Mouse (Mus musculus) myocyte (in vitro differentiated cells): Measurements from ENCODE around the gene Larp4. TPM values are rescaled to one million over a fixed set of nuclear protein-coding genes. Genes with fewer than 3 reads are reported as not detected.

Experiments used
- H3K27me3 ChIP-seq: one replicate; pipeline ENCODE4 v1.6.1; 2011; ENCODE audit not compliant: control insufficient read depth, insufficient read depth, insufficient read length
- H3K36me3 ChIP-seq: one replicate; pipeline ENCODE4 v1.6.1; 2011; ENCODE audit not compliant: control insufficient read depth, insufficient read depth
- H3K4me2 ChIP-seq: one replicate; pipeline ENCODE4 v1.6.1; 2011; ENCODE audit warnings: low read depth, control low read depth
- H3K4me3 ChIP-seq: one replicate; pipeline ENCODE4 v1.5.1; 2011; ENCODE audit warnings: mild to moderate bottlenecking, control low read depth, moderate library complexity
- H3K79me2 ChIP-seq: one replicate; pipeline ENCODE4 v1.6.1; 2011; ENCODE audit not compliant: control insufficient read depth, insufficient read depth
- H3ac ChIP-seq: one replicate; pipeline ENCODE4 v1.6.1; 2011; ENCODE audit not compliant: control insufficient read depth, insufficient read length
- CEBPB ChIP-seq: IDR thresholded peaks from 2 replicates; pipeline ENCODE4 v1.6.1; 2011; ENCODE audit warnings: mild to moderate bottlenecking, moderate library complexity; ENCODE audit not compliant: poor library complexity, insufficient read depth, severe bottlenecking
- E2F4 ChIP-seq: IDR thresholded peaks from one replicate; pipeline ENCODE4 v1.6.1; 2011; ENCODE audit warnings: mild to moderate bottlenecking, control low read depth, moderate library complexity; ENCODE audit not compliant: insufficient read depth
- MAX ChIP-seq: IDR thresholded peaks from one replicate; pipeline ENCODE4 v1.6.1; 2011; ENCODE audit warnings: low read depth, mild to moderate bottlenecking, control low read depth
- MYOD1 ChIP-seq, 3 experiments: IDR thresholded peaks; one replicate each; pipeline ENCODE4 v1.6.1; 2011; ENCODE audit warnings: control low read depth in 2 of 3, low read depth in 2 of 3, mild to moderate bottlenecking in 2 of 3, moderate library complexity in 1 of 3; ENCODE audit not compliant: insufficient read length in 2 of 3, control insufficient read depth in 1 of 3
- MYOG ChIP-seq, 3 experiments: IDR thresholded peaks; one replicate each; pipeline ENCODE4 v1.6.1; 2011; ENCODE audit warnings: control low read depth in 2 of 3, low read depth in 2 of 3, mild to moderate bottlenecking in 2 of 3; ENCODE audit not compliant: insufficient read length in 2 of 3, control insufficient read depth in 1 of 3, insufficient read depth in 1 of 3
- POLR2A ChIP-seq: IDR thresholded peaks from one replicate; pipeline ENCODE4 v1.6.1; 2011; ENCODE audit warnings: low read depth, mild to moderate bottlenecking, control low read depth, moderate library complexity; ENCODE audit not compliant: insufficient read length
- POLR2AphosphoS2 ChIP-seq: IDR thresholded peaks from one replicate; pipeline ENCODE4 v1.6.1; 2011; ENCODE audit warnings: low read depth, control low read depth; ENCODE audit not compliant: insufficient read length
- REST ChIP-seq: IDR thresholded peaks from one replicate; pipeline ENCODE4 v1.6.1; 2011; ENCODE audit warnings: mild to moderate bottlenecking, control low read depth, moderate library complexity; ENCODE audit not compliant: insufficient read depth, insufficient read length
- SRF ChIP-seq: IDR thresholded peaks from one replicate; pipeline ENCODE4 v1.6.1; 2011; ENCODE audit warnings: low read depth; ENCODE audit not compliant: control insufficient read depth, insufficient read length
- TCF12 ChIP-seq: IDR thresholded peaks from one replicate; pipeline ENCODE4 v1.6.1; 2011; ENCODE audit warnings: mild to moderate bottlenecking, control low read depth; ENCODE audit not compliant: poor library complexity, insufficient read depth, severe bottlenecking
- TCF3 ChIP-seq: IDR thresholded peaks from one replicate; pipeline ENCODE4 v1.6.1; 2011; ENCODE audit warnings: low read depth, control low read depth; ENCODE audit not compliant: insufficient read length
- USF1 ChIP-seq: IDR thresholded peaks from one replicate; pipeline ENCODE4 v1.6.1; 2011; ENCODE audit warnings: low read depth, mild to moderate bottlenecking, control low read depth, moderate library complexity
- polyA plus RNA-seq: library from polyadenylated mRNA; unstranded; fragments of >200 nt; fragmentation: generic; extraction: Trizol; gene quantifications from one replicate; pipeline ENCODE4 v1.2.1, GENCODE M21; 2012; ENCODE audit warnings: missing spikeins

The Larp4 gene
- polyA plus RNA-seq, 1 experiment: 15.9 TPM

DNA sequence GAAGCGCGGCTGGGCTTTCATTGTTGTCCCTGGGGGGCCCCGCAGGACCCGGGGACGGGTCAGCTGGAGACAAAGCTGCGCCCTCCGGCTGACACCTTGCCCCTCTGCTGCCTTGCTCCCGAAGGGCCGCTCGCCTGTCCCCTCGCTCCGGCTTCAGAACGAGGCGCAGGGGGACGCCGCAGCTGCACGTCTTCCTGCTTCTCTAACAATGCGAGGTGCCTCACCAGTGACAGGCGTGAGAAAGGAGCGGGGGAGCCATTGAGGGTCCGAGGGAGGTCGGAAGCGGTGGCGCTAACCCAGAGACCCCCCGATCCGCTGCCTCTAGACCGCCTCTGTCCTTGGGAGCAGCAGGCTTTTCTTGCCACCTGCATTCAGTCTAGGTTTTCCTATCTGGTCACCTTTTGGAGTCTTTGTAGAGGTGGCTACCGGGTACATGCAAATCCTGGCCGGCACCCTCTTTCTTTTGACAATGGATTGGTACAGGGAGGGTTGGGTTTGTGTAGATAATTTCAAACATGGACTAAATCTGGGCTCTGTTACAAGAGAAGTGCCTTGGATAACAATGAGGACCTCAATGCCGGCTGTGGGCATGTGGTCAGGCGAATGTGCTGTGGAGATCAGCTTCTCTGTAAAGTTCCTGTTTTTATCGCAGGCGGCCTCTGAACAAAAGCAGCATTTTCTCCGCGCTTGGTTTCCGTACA, 69.3 kb downstream of the Larp4 start:
- H3K79me2 ChIP-seq: peaks cover 18% of the 10 kb centered on the region
- TF ChIP-seq TCF3 (no peak), CEBPB (no peak), USF1 (peak; percentile 7), TCF12 (no peak), MYOD1 (IDR thresholded peaks at IDR 0.05; ENCODE audit: control insufficient read depth in 1 of 3, insufficient read length in 2 of 3, low read depth in 2 of 3) (no peak), POLR2A (no peak), MAX (no peak), MYOG (IDR thresholded peaks at IDR 0.05; ENCODE audit: control insufficient read depth in 1 of 3, insufficient read depth in 1 of 3, insufficient read length in 2 of 3, low read depth in 2 of 3) (peak in 1 of 3 experiments; percentile 49), REST (no peak), SRF (no peak), E2F4 (no peak), POLR2AphosphoS2 (no peak)

DNA sequence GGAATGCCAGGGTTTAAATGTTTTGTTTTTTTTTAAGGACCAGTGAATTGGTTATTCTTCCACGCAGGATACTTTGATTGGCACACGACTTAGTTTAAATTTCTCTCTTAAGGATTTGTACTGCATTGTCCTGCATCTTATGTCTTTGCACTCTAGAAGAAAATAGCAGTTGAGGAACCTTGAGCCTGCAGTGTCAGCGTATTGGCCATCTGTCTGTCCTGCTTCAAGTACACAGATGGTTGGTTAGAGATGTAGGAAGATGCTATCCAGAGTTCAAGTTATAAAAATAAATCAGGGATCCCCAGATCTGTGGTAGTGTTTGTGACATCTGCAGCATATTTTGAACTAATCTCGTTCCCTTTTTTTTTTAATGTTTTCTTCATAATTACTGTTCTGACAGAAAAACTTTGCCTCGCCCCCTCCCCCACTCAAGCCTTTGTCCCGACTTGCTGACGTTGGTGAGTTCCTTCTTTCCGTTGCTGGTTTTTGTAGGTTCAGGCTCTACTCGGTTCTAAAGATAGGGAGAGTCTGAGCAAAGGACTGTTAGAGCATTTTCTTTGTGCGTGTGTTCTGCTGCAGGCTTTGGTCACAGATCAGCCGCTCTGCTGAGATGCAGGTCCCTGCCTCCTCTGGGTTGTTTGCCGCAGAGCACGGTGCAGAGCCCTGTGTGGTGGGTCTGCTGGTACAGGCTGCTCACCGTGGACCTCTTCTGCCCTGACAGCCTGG, 70.8 kb downstream of the Larp4 start:
- Histone ChIP-seq H3K36me3 (no peaks in the 10 kb centered on the region), H3K4me2 (no peak overlapping the region), H3ac (no peak overlapping the region), H3K4me3 (no peak overlapping the region), H3K79me2 (peaks cover 26% of the 10 kb centered on the region), H3K27me3 (no peaks in the 10 kb centered on the region)
- TF ChIP-seq TCF12 (no peak), TCF3 (no peak), MYOD1 (IDR thresholded peaks at IDR 0.05; ENCODE audit: control insufficient read depth in 1 of 3, insufficient read length in 2 of 3, low read depth in 2 of 3) (no peak), MYOG (IDR thresholded peaks at IDR 0.05; ENCODE audit: control insufficient read depth in 1 of 3, insufficient read depth in 1 of 3, insufficient read length in 2 of 3, low read depth in 2 of 3) (no peak), SRF (no peak), E2F4 (no peak), REST (no peak), POLR2AphosphoS2 (no peak), CEBPB (no peak), MAX (no peak), POLR2A (no peak), USF1 (no peak)

More for the DNA sequence above, 69.3 kb downstream of the Larp4 start:
- no peaks in the 10 kb centered on the region for H3K36me3 ChIP-seq
- peak overlapping the region; percentile 99 for H3K4me2 ChIP-seq
- H3K27me3 ChIP-seq: no peaks in the 10 kb centered on the region
- peak overlapping the region; percentile 64 for H3ac ChIP-seq
- peak overlapping the region; percentile 56 for H3K4me3 ChIP-seq

DNA sequence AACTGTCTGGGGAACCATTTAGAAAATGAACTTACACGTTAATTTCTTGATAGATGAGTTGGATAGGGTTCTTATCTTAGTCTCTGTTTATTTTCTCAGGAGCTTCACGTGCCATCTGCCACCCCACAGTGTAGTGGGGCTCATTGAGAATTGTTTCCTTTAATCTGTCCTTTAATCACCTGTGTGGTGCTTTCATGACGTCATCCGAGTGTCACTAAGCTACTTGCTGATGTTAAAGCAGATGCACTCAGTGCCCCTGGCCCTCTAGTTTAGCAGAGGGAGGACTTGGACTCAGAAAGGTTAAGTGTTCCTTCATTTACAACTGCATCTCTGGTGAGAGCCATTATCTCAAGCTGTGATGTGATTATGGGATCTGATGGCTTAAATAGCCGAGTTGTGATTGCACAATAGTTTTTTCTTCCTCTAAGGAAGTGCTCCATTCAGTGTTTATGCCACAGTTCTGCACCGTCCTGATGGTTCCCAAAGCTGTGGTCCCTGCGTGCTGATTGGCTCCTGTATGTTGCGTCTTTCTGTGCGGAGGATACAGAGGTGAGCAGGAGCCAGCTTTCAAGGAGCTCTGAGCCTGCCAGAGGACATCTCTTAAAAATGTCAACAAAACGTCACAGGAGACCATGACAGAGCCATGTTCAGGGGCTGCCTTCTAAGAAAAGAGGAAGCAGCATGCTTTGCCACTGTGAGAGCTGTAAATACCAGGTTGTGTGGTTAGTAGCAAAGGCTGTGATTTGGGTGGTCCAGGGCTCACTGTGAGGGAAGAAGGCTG, 71.6 kb downstream of the Larp4 start:
- no peaks in the 10 kb centered on the region for H3K27me3 ChIP-seq
- peaks cover 31% of the 10 kb centered on the region for H3K79me2 ChIP-seq
- no peak overlapping the region for H3K4me3 ChIP-seq
- no peaks in the 10 kb centered on the region for H3K36me3 ChIP-seq
- H3K4me2 ChIP-seq: no peak overlapping the region
- 0 out of 2 replicates have a peak, but pooled peaks have one; percentile 40 for TF ChIP-seq CEBPB
- TF ChIP-seq REST: no peak
- no peak for TF ChIP-seq E2F4
- no peak for TF ChIP-seq POLR2AphosphoS2
- TF ChIP-seq MAX: no peak
- H3ac ChIP-seq: no peak overlapping the region

DNA sequence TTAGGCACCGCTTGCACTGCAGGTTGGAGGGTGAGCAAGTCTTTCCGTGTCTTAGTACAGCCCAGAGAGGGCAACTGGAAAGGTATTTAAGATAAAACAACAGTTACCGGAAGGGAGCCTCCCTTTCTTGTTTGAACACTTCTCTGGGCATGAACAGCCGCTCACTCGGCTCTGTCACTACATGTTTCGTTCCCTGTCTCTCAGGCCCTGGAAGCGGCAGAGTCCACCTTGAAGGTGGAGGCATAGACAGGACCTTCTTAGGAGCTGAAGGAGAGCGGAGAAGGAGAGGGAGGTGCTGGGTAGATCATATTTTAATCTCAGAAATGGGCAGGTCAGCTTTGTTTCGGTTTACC, 72.2 kb downstream of the Larp4 start:
- H3ac ChIP-seq: no peak overlapping the region
- no peaks in the 10 kb centered on the region for H3K27me3 ChIP-seq
- H3K36me3 ChIP-seq: no peaks in the 10 kb centered on the region
- TF ChIP-seq POLR2A (no peak), POLR2AphosphoS2 (no peak)
- peaks cover 36% of the 10 kb centered on the region for H3K79me2 ChIP-seq
- no peak overlapping the region for H3K4me3 ChIP-seq
- H3K4me2 ChIP-seq: no peak overlapping the region

DNA sequence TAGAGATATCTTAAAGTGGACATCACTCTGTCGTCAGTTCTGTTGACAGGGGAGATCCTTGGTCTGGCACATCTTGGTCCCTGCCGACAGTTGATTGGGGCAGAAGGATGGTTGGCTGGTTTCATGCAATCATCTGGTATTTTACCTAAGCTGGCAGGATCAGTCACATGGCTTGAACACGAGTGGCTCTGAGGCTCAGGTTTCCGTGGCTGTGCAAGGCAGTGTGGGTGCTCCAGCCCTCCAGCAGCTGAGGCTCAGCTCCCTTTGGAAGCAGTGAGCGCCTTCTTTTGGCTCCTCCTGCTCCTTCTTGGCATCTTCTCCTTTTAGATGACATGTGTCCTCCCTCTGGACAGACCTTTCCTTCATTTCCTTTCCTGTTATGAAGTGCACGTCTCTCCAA, 75.7 kb downstream of the Larp4 start:
- Histone ChIP-seq H3K36me3 (no peaks in the 10 kb centered on the region), H3K27me3 (no peaks in the 10 kb centered on the region), H3ac (no peak overlapping the region), H3K79me2 (peaks cover 47% of the 10 kb centered on the region), H3K4me3 (no peak overlapping the region), H3K4me2 (no peak overlapping the region)
- TF ChIP-seq MYOG (IDR thresholded peaks at IDR 0.05; ENCODE audit: control insufficient read depth in 1 of 3, insufficient read depth in 1 of 3, insufficient read length in 2 of 3, low read depth in 2 of 3) (peak in 1 of 3 experiments; percentile 47), SRF (no peak), MYOD1 (IDR thresholded peaks at IDR 0.05; ENCODE audit: control insufficient read depth in 1 of 3, insufficient read length in 2 of 3, low read depth in 2 of 3) (peak in 1 of 3 experiments; percentile 47), REST (no peak), POLR2AphosphoS2 (no peak), E2F4 (no peak), POLR2A (no peak), MAX (no peak), USF1 (no peak)
